Mouse (Mus musculus): ENCODE measurements at regions not wholly inside any gene's neighbourhood (a gene's known extent, or its start where the extent isn't known, plus 50 kb on each side); places are given as distances from the start of the nearest gene placed in this dataset.
"Not testable (repeated sequence)": the region's sequence is repeated elsewhere in the genome, so short reads cannot be mapped to it uniquely, and the experiment has no call there.

GRCm38 (mm10) chr1:166883215-166883614 is 118.0 kb upstream of the Fam78b start:
- 0 out of 2 replicates have a peak, but pooled peaks have one; percentile 61 for ATAC-seq (replicated peaks; ENCODE audit: low FRiP score, low TSS enrichment, poor library complexity, severe bottlenecking)

DNA sequence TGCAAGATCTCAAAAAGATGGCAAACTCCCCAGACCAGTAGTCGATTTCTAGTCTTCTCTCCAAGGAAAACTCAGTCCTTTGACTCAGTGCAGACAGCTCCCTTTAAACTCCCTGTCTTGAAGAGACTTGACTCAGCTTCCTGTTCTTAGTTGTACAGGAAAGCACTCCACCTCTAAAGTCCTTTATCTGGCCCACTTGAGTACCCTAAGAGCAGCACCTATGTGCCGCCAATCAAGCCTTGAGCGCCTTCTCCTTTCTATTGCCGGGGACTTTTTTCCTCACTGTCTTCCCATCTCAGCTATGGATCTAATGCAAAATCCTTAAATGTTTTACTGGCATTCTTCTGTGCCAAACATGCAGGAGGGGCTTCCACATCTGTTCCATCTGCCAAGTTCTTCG is 105.3 kb upstream of the Fam78b start:
- no peak for ATAC-seq (replicated peaks; ENCODE audit: low FRiP score, low TSS enrichment, poor library complexity, severe bottlenecking)

GRCm38 (mm10) chr1:166898741-166899140 is 102.5 kb upstream of the Fam78b start:
- ATAC-seq (replicated peaks; ENCODE audit: low FRiP score, low TSS enrichment, poor library complexity, severe bottlenecking): no peak

GRCm38 (mm10) chr1:166899238-166899637 is 102.0 kb upstream of the Fam78b start:
- no peak for ATAC-seq (replicated peaks; ENCODE audit: low FRiP score, low TSS enrichment, poor library complexity, severe bottlenecking)

- ATAC-seq (replicated peaks; ENCODE audit: low FRiP score, low TSS enrichment, poor library complexity, severe bottlenecking): no peak
Observed at GRCm38 (mm10) chr1:166900028-166900427, 101.2 kb upstream of the Fam78b start.

DNA sequence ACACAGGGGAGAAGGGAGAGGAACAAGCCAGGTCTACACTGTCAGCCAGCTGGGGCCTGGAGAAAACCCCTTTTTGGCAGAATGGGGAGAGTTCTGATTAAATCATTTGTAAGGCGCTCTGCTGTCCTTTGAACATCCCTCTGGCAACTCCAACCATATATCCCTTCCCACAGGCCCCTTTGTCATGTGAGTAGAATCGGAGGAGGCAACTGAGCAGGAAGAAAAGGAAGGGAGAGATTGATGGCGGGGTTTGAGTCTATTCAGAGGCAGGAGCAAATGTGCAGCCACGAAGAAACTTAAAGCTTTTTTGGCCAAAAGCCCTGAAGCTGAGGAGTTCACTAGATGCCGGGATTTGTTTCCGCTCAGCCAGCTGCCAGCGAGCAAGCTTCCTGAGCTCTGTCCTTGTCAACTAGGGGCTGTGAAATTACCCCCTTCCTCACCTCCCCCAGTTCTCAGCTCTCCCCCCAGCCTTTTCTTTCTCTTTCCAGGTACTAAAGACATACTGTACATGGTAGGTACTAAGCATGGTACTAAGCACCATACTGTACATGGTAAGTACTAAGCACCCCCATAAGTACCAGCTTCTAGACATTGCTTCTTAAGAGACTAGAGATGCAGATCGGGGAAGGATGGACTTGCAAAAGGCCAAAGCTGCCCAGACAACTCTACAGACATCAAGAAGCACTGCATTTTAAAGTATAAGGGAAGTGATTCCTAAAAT is 100.6 kb upstream of the Fam78b start:
- ATAC-seq (replicated peaks; ENCODE audit: low FRiP score, low TSS enrichment, poor library complexity, severe bottlenecking): no peak

- ATAC-seq (replicated peaks; ENCODE audit: low FRiP score, low TSS enrichment, poor library complexity, severe bottlenecking): no peak
Observed at GRCm38 (mm10) chr1:166901574-166901973, 99.6 kb upstream of the Fam78b start.

GRCm38 (mm10) chr1:166903417-166903816 is 97.8 kb upstream of the Fam78b start:
- ATAC-seq (replicated peaks; ENCODE audit: low FRiP score, low TSS enrichment, poor library complexity, severe bottlenecking): no peak

DNA sequence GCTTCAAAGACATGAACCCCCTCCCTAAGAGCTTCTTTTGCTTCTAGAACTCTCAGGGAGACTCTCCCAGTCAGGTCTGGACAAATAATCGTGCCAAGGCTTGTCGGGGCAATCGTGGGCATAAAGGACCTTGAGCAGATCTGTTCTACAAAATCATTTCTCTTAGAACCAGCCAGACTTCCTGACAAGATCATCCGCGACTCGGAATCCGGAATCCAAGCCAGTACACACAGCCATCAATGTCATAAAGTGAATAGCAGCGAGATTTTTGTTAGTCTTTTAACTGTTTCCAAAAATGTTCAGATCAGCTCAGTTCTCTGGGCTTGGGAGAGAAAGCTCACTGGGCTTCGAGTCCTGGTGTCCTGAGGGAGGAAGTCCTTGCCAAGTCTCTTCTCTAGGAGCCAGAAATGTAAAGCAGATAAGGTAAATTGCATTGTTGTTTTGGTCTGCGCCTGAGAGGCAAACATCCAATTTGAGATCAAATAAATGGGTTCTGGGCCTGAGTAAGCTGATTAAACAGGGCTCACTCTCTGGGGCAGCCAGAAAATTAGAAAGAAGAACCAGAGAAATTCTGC is 92.9 kb upstream of the Fam78b start:
- ATAC-seq (replicated peaks; ENCODE audit: low FRiP score, low TSS enrichment, poor library complexity, severe bottlenecking): no peak

GRCm38 (mm10) chr1:166912195-166912594 is 89.0 kb upstream of the Fam78b start:
- ATAC-seq (replicated peaks; ENCODE audit: low FRiP score, low TSS enrichment, poor library complexity, severe bottlenecking): not testable (repeated sequence)

DNA sequence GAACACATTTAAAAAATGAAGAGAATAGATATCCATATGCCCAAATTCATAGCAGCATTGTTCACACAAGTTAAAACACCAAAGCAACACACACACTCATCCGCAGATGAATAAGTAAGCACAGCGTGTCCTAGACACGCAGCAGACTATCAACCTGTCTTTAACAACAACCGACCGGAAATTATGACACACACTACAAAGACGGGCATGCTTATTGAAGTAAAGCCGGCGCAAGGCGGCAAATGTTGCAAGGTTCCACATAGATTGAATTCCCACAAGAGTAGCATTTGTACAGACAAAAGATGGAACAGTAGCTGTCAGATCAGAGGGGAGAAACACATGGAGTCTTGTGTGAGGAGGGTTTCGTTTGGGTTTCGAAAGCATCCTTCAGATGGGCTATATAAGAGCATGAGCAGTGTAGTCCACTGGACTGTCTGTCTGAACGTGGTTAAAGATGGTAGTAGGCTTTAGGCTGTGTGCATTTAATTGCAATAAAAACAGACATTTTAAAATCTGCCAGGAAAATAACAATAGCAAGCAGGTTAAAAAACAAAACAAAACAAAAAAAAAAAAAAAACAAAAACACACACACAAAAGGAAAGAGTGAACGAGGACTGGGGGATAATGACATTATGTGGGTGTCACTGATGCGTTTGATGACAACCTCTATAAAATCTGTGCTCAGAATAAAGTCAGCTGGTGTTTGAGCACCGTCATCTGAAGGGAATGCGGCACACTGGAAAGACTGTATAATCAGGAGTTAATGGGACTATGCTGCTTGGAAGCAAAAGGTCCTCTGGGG is 78.1 kb upstream of the Fam78b start:
- no peak for ATAC-seq (replicated peaks; ENCODE audit: low FRiP score, low TSS enrichment, poor library complexity, severe bottlenecking)

- ATAC-seq (replicated peaks; ENCODE audit: low FRiP score, low TSS enrichment, poor library complexity, severe bottlenecking): no peak
Observed at GRCm38 (mm10) chr1:166923713-166923975, 77.6 kb upstream of the Fam78b start.

DNA sequence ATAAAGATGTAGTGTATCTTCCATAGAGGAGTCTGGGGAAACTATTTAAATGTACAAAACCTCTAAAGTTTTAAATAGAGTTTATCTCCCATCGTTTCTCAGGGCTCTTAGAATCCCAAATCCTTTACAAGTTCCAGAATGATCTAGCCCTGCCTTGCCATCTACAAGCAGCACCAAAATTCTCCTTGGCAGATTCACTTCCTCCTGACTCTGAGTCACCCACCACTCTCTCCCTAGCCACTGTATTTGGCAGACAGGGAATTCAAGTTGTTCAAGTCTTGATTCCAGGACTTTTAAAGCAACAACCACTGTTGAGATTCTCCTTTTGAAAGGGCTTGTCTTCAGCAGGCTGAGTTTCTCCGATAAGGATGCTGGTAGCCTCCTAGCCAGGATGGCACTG is 77.1 kb upstream of the Fam78b start:
- ATAC-seq (replicated peaks; ENCODE audit: low FRiP score, low TSS enrichment, poor library complexity, severe bottlenecking): no peak

- ATAC-seq (replicated peaks; ENCODE audit: low FRiP score, low TSS enrichment, poor library complexity, severe bottlenecking): no peak
Observed at GRCm38 (mm10) chr1:166926078-166926477, 75.1 kb upstream of the Fam78b start.

GRCm38 (mm10) chr1:166939744-166940143 is 61.5 kb upstream of the Fam78b start:
- not testable (repeated sequence) for ATAC-seq (replicated peaks; ENCODE audit: low FRiP score, low TSS enrichment, poor library complexity, severe bottlenecking)

DNA sequence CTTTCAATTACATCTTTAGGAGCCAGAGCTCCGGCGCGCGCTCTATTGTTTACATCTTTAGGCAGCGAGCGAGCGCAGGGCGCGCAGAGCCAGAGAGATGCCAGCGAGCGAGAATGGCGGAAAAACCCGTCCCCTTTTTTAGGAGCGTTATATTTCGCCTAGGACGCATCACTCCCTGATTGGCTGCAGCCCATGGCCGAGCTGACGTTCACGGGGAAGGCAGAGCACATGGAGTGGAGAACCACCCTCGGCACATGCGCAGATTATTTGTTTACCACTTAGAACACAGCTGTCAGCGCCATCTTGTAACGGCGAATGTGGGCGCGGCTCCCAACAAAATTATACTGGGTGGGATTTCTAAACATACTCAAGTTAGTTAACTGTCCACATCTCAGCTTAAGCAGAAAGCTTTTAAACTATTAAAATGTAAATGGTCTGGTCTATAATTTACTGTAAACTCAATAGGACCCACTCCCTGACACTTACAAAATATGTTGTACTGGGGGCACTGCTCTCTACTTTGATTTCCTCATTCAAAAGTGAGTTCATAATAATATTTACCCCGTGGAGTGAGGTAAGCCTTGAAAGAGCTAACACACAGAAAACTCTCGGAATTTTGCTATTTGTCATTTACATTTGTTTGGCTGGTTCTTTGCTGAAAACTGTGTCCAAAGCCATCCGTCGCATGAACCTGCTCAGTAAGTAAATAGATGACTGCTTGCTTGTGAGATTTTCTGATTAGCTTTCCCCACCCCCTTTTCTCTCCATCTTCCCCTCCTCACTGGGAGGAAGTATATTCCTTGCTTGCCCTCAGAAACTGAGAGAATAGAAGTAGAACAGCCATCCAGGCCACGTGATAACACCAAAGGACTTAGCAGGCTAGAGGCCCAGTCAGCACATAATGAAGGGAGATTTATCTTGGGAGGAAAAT is 60.8 kb upstream of the Fam78b start:
- ATAC-seq (replicated peaks; ENCODE audit: low FRiP score, low TSS enrichment, poor library complexity, severe bottlenecking): not testable (repeated sequence)

GRCm38 (mm10) chr1:166942201-166942600 is 59.0 kb upstream of the Fam78b start:
- ATAC-seq (replicated peaks; ENCODE audit: low FRiP score, low TSS enrichment, poor library complexity, severe bottlenecking): no peak

- no peak for ATAC-seq (replicated peaks; ENCODE audit: low FRiP score, low TSS enrichment, poor library complexity, severe bottlenecking)
Observed at GRCm38 (mm10) chr1:166944540-166944939, 56.7 kb upstream of the Fam78b start.

DNA sequence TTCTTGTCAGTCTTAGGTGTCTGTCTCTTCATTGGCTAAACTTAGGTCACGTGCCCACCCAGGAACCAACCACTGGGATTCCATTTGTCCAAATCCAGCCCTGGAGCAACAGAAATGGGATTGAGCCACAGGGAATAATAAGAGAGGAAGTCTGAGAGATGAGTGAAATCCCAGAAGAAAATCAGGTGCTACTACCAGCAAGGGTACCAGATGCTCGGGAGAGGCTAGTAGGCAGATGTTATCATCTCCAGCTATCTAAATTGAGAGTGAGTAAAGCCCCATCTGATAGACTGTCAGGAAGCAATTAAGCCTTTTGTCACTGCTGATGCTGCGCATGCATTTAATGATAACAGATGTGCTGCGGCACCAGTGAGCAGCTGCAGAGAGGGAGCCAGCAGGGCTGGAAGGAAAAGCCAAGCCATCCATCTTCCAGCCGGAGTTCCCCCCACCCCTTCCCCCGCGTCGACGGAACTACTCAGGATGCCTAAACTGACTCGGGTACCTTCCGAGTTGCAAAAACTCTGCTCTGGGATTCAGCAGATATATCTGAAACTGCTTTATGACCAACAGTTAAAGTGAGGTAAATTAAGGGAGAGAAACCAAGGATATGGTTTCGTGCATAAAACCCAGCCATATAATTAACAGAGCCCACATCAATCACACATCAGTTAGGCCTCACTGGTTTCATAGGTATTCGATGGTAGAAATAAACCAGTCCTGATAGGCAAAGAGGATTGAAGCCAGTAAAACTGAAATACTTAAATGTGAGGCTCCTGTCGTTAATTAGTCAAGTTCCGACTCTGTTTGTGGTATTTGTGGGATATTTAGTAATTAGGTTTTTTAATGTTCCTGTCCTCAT is 53.1 kb upstream of the Fam78b start:
- no peak for ATAC-seq (replicated peaks; ENCODE audit: low FRiP score, low TSS enrichment, poor library complexity, severe bottlenecking)
